Mouse (Mus musculus) heart, embryonic 13.5 days (tissue): ENCODE data around the gene Il27. TPM values are rescaled to one million over a fixed set of nuclear protein-coding genes. Genes with fewer than 3 reads are reported as not detected.

ENCODE experiments used
- ATAC-seq: fragments of 200-750 bp; cut with Nextera tagmentation; 2 replicates; pipeline ENCODE4 v1.8.0; 2017; ENCODE audit warnings: moderate TSS enrichment; ENCODE audit not compliant: insufficient number of reproducible peaks, low FRiP score, low TSS enrichment; ENCODE audit errors: extremely low read depth
- H3K27ac ChIP-seq: fragments of 300-500 bp; sonication (generic); replicated peaks from 2 replicates; pipeline ENCODE4 v1.5.1; 2015; ENCODE audit warnings: moderate library complexity, mild to moderate bottlenecking, inconsistent platforms
- H3K27me3 ChIP-seq: fragments of 300-500 bp; sonication (generic); replicated peaks from 2 replicates; pipeline ENCODE4 v1.6.1; 2015; ENCODE audit warnings: mild to moderate bottlenecking, inconsistent platforms
- H3K36me3 ChIP-seq: fragments of 300-500 bp; sonication (generic); 2 replicates; pipeline ENCODE4 v1.6.1; 2015; ENCODE audit warnings: mild to moderate bottlenecking, inconsistent platforms
- H3K4me1 ChIP-seq: fragments of 300-500 bp; sonication (generic); 2 replicates; pipeline ENCODE4 v1.6.1; 2015; ENCODE audit warnings: inconsistent platforms
- H3K4me2 ChIP-seq: fragments of 300-500 bp; sonication (generic); 2 replicates; pipeline ENCODE4 v1.6.1; 2015; ENCODE audit warnings: inconsistent platforms, mild to moderate bottlenecking, moderate library complexity
- H3K4me3 ChIP-seq: fragments of 300-500 bp; sonication (generic); 2 replicates; pipeline ENCODE4 v1.5.1; 2015; ENCODE audit warnings: moderate library complexity, mild to moderate bottlenecking, inconsistent platforms
- H3K9ac ChIP-seq: fragments of 300-500 bp; sonication (generic); 2 replicates; pipeline ENCODE4 v1.6.1; 2015; ENCODE audit warnings: inconsistent platforms, mild to moderate bottlenecking, moderate library complexity
- H3K9me3 ChIP-seq: fragments of 300-500 bp; sonication (generic); 2 replicates; pipeline ENCODE4 v1.6.1; 2016; ENCODE audit warnings: inconsistent platforms
- WGBS: fragments of 180-500 bp; shearing (Covaris S2); methylation state at CpG from one replicate; pipeline ENCODE4 v1.1.7; 2015; ENCODE audit warnings: mixed read lengths; 5-methylcytosine and 5-hydroxymethylcytosine counted together
- polyA plus RNA-seq: library from polyadenylated mRNA; unstranded; fragments of >200 nt; fragmentation: Nextera tagmentation; extraction: Ambion mirVana; gene quantifications from 2 replicates; pipeline ENCODE4 v1.2.1, GENCODE M21; 2015

The Il27 gene
- polyA plus RNA-seq, 1 experiment from 2014 or later = not detected

- Histone ChIP-seq H3K4me1 (no peaks in the 10 kb centered on the region), H3K36me3 (no peaks in the 10 kb centered on the region), H3K4me3 (no peak overlapping the region), H3K4me2 (no peak overlapping the region), H3K27ac (no peak overlapping the region), H3K27me3 (no peaks in the 10 kb centered on the region), H3K9me3 (no peaks in the 10 kb centered on the region), H3K9ac (no peak overlapping the region)
- no peak for ATAC-seq
- 75% methylated on average over 5 of the region's 5 CpGs for WGBS
Measured at GRCm38 (mm10) chr7:126606611-126607010, 11.9 kb upstream of the Il27 start.

GRCm38 (mm10) chr7:126602650-126603049 is 7.9 kb upstream of the Il27 start:
- H3K27ac ChIP-seq = no peak overlapping the region
- 69% methylated on average over 3 of the region's 3 CpGs for WGBS
- H3K27me3 ChIP-seq = no peaks in the 10 kb centered on the region
- H3K36me3 ChIP-seq = no peaks in the 10 kb centered on the region
- no peak overlapping the region for H3K9ac ChIP-seq
- H3K9me3 ChIP-seq = no peaks in the 10 kb centered on the region
- H3K4me2 ChIP-seq = no peak overlapping the region
- H3K4me3 ChIP-seq = no peak overlapping the region
- no peak for ATAC-seq
- no peaks in the 10 kb centered on the region for H3K4me1 ChIP-seq

GRCm38 (mm10) chr7:126601896-126602295 is 7.2 kb upstream of the Il27 start:
- H3K27me3 ChIP-seq = no peaks in the 10 kb centered on the region
- no peak overlapping the region for H3K9ac ChIP-seq
- no peak for ATAC-seq
- H3K4me1 ChIP-seq = no peaks in the 10 kb centered on the region
- H3K27ac ChIP-seq = no peak overlapping the region
- 49% methylated on average over 4 of the region's 5 CpGs for WGBS
- H3K4me2 ChIP-seq = no peak overlapping the region
- H3K9me3 ChIP-seq = no peaks in the 10 kb centered on the region
- no peak overlapping the region for H3K4me3 ChIP-seq
- no peaks in the 10 kb centered on the region for H3K36me3 ChIP-seq

GRCm38 (mm10) chr7:126598919-126599318 is 4.2 kb upstream of the Il27 start:
- Histone ChIP-seq H3K9ac (no peak overlapping the region), H3K36me3 (no peaks in the 10 kb centered on the region), H3K4me1 (no peaks in the 10 kb centered on the region), H3K27ac (no peak overlapping the region), H3K4me2 (no peak overlapping the region), H3K4me3 (no peak overlapping the region), H3K9me3 (no peaks in the 10 kb centered on the region), H3K27me3 (peaks cover 22% of the 10 kb centered on the region; the same call in 1 of the 2 replicates)
- WGBS = 59% methylated on average over 6 of the region's 6 CpGs
- no peak for ATAC-seq

- 44% methylated on average over 6 of the region's 6 CpGs for WGBS
Measured at GRCm38 (mm10) chr7:126596414-126596813, 1.7 kb upstream of the Il27 start.

GRCm38 (mm10) chr7:126595890-126596289 is 1.1 kb upstream of the Il27 start:
- Histone ChIP-seq H3K4me1 (no peaks in the 10 kb centered on the region), H3K9me3 (no peaks in the 10 kb centered on the region), H3K27me3 (peaks cover 43% of the 10 kb centered on the region; the same call in 1 of the 2 replicates), H3K9ac (no peak overlapping the region), H3K36me3 (no peaks in the 10 kb centered on the region), H3K4me2 (no peak overlapping the region), H3K27ac (no peak overlapping the region), H3K4me3 (no peak overlapping the region)
- 67% methylated on average over 5 of the region's 5 CpGs for WGBS
- ATAC-seq = no peak

More at GRCm38 (mm10) chr7:126596414-126596813, 1.7 kb upstream of the Il27 start:
- no peaks in the 10 kb centered on the region for H3K4me1 ChIP-seq
- no peaks in the 10 kb centered on the region for H3K36me3 ChIP-seq
- H3K27ac ChIP-seq = no peak overlapping the region
- H3K4me2 ChIP-seq = no peak overlapping the region
- no peak overlapping the region for H3K4me3 ChIP-seq
- no peaks in the 10 kb centered on the region for H3K9me3 ChIP-seq
- ATAC-seq = no peak
- no peak overlapping the region for H3K9ac ChIP-seq
- peaks cover 41% of the 10 kb centered on the region; the same call in 1 of the 2 replicates for H3K27me3 ChIP-seq

- H3K4me1 ChIP-seq = peaks cover 9% of the 10 kb centered on the region
- peak overlapping the region; percentile 20; the same call in 1 of the 2 replicates for H3K4me3 ChIP-seq
- H3K27me3 ChIP-seq = peaks cover 57% of the 10 kb centered on the region
- H3K9me3 ChIP-seq = no peaks in the 10 kb centered on the region
- no peak overlapping the region for H3K27ac ChIP-seq
- ATAC-seq = no peak
- peak overlapping the region; percentile 58 for H3K4me2 ChIP-seq
- no peaks in the 10 kb centered on the region for H3K36me3 ChIP-seq
- H3K9ac ChIP-seq = peak overlapping the region; percentile 68
- WGBS = 5% methylated on average over 16 of the region's 16 CpGs
Measured at GRCm38 (mm10) chr7:126587779-126588178, 7.0 kb downstream of the Il27 start.

- Histone ChIP-seq H3K4me3 (no peak overlapping the region), H3K27ac (no peak overlapping the region), H3K9ac (no peak overlapping the region), H3K27me3 (peaks cover 49% of the 10 kb centered on the region), H3K4me1 (peaks cover 17% of the 10 kb centered on the region), H3K36me3 (no peaks in the 10 kb centered on the region), H3K4me2 (no peak overlapping the region), H3K9me3 (no peaks in the 10 kb centered on the region)
- WGBS = 42% methylated on average over 8 of the region's 8 CpGs
- ATAC-seq = no peak
Measured at GRCm38 (mm10) chr7:126586839-126587238, 7.9 kb downstream of the Il27 start.

GRCm38 (mm10) chr7:126585717-126586116 is 9.0 kb downstream of the Il27 start, which contains the start of gene Cln3:
Cln3 (minus strand) TSS chr7:126585817.
- peaks cover 1% of the 10 kb centered on the region; the same call in 1 of the 2 replicates for H3K36me3 ChIP-seq
- H3K27me3 ChIP-seq = peaks cover 42% of the 10 kb centered on the region
- H3K9ac ChIP-seq = no peak within 1 kb of the TSS; the same call in 1 of the 2 replicates
- H3K27ac ChIP-seq = no peak within 1 kb of the TSS
- no peak within 1 kb of the TSS for H3K4me3 ChIP-seq
- peaks cover 23% of the 10 kb centered on the region for H3K4me1 ChIP-seq
- no peaks in the 10 kb centered on the region for H3K9me3 ChIP-seq
- no peak within 1 kb of the TSS for H3K4me2 ChIP-seq
- no peak for ATAC-seq
- WGBS = 52% methylated on average over 6 of the region's 6 CpGs

- Histone ChIP-seq H3K4me2 (peak within 1 kb of the TSS; percentile 90), H3K27me3 (peaks cover 40% of the 10 kb centered on the region), H3K36me3 (peaks cover 4% of the 10 kb centered on the region; the same call in 1 of the 2 replicates), H3K27ac (0 out of 2 replicates have a peak within 1 kb of the TSS, but pooled peaks have one; percentile 81), H3K4me3 (peak within 1 kb of the TSS; percentile 66), H3K9ac (no peak within 1 kb of the TSS), H3K4me1 (peaks cover 23% of the 10 kb centered on the region), H3K9me3 (no peaks in the 10 kb centered on the region)
- WGBS = 62% methylated on average over 8 of the region's 8 CpGs
- no peak for ATAC-seq
Measured at GRCm38 (mm10) chr7:126584506-126584977, 10.2 kb downstream of the Il27 start, which contains the start of gene Apobr. Apobr (plus strand) TSS chr7:126584942.

GRCm38 (mm10) chr7:126583761-126584160 is 11.0 kb downstream of the Il27 start:
- peak overlapping the region; percentile 90 for H3K4me2 ChIP-seq
- H3K9ac ChIP-seq = 0 out of 2 replicates have a peak overlapping the region, but pooled peaks have one; percentile 82
- H3K27ac ChIP-seq = peak overlapping the region; percentile 81; the same call in 1 of the 2 replicates
- H3K4me1 ChIP-seq = peaks cover 23% of the 10 kb centered on the region
- H3K36me3 ChIP-seq = peaks cover 7% of the 10 kb centered on the region
- H3K9me3 ChIP-seq = no peaks in the 10 kb centered on the region
- peaks cover 37% of the 10 kb centered on the region for H3K27me3 ChIP-seq
- WGBS = 46% methylated on average over 6 of the region's 6 CpGs
- ATAC-seq = no peak
- peak overlapping the region; percentile 66 for H3K4me3 ChIP-seq

GRCm38 (mm10) chr7:126583251-126583709 is 11.5 kb downstream of the Il27 start:
- peak overlapping the region; percentile 81 for H3K27ac ChIP-seq
- H3K9ac ChIP-seq = peak overlapping the region; percentile 82
- peaks cover 22% of the 10 kb centered on the region for H3K4me1 ChIP-seq
- H3K36me3 ChIP-seq = peaks cover 12% of the 10 kb centered on the region
- ATAC-seq = peak; percentile 82
- peak overlapping the region; percentile 66 for H3K4me3 ChIP-seq
- H3K27me3 ChIP-seq = peaks cover 35% of the 10 kb centered on the region
- under 1% methylated on average over 22 of the region's 22 CpGs for WGBS
- H3K9me3 ChIP-seq = no peaks in the 10 kb centered on the region
- peak overlapping the region; percentile 90 for H3K4me2 ChIP-seq
